Mouse (Mus musculus) olfactory bulb, adult 2 months (tissue): ENCODE data around the gene Palld. TPM values are rescaled to one million over a fixed set of nuclear protein-coding genes. Genes with fewer than 3 reads are reported as not detected.

Experiments
- H3K27ac ChIP-seq: fragments of 200-500 bp; 2 replicates; pipeline ENCODE4 v1.5.1; 2012; ENCODE audit warnings: low read depth, low read length; ENCODE audit not compliant: insufficient read depth
- H3K4me1 ChIP-seq: fragments of 200-500 bp; 2 replicates; pipeline ENCODE4 v1.6.1; 2012; ENCODE audit warnings: low read length; ENCODE audit not compliant: control insufficient read depth, insufficient read depth
- H3K4me3 ChIP-seq: fragments of 200-500 bp; 2 replicates; pipeline ENCODE4 v1.5.1; 2012; ENCODE audit warnings: mild to moderate bottlenecking, low read depth, low read length, moderate library complexity; ENCODE audit not compliant: insufficient read depth
- CTCF ChIP-seq: fragments of 200-500 bp; IDR thresholded peaks from 2 replicates; pipeline ENCODE4 v1.5.1; 2012; ENCODE audit warnings: low read depth, mild to moderate bottlenecking, low read length, moderate library complexity; ENCODE audit not compliant: insufficient read depth
- POLR2A ChIP-seq: fragments of 200-500 bp; IDR thresholded peaks from 2 replicates; pipeline ENCODE4 v1.6.1; 2012; ENCODE audit warnings: mild to moderate bottlenecking, low read depth, low read length, moderate library complexity; ENCODE audit not compliant: insufficient read depth
- WGBS: fragments of 180-500 bp; shearing (Covaris S2); methylation state at CpG from one replicate; pipeline ENCODE4 v1.1.7; 2018; 5-methylcytosine and 5-hydroxymethylcytosine counted together
- polyA plus RNA-seq: library from polyadenylated mRNA; stranded (reverse); fragments of >200 nt; gene quantifications from 2 replicates; pipeline ENCODE4 v1.2.4, GENCODE M21; 2012; ENCODE audit warnings: low replicate concordance; ENCODE audit not compliant: missing spikeins, insufficient read depth, insufficient read length

The Palld gene
- polyA plus RNA-seq, 1 experiment: not detected

DNA sequence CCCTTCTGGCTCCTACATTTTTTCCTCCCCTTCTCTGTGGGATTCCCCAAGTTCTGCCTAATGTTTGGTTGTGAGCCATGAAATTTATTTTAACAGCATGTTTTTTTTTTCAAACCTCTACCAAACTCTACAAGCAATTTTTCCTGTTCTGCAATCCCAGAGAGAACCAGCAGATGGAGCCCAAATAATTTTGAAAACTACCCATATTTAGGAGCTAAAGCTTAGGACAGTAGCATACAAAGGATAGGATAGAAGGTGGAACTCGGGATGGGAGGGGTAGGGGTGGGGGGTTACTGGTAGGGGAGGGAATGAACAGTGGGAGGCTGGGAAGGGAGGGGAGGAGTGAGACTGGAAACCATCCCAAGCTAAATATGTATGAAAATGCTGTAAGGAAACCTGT, 380.4 kb downstream of the Palld start:
- no peak for TF ChIP-seq CTCF
- TF ChIP-seq POLR2A: no peak
- Histone ChIP-seq H3K27ac (no peak overlapping the region), H3K4me3 (no peak overlapping the region), H3K4me1 (no peaks in the 10 kb centered on the region)
- 4% methylated on average over 1 of the region's 1 CpGs for WGBS

DNA sequence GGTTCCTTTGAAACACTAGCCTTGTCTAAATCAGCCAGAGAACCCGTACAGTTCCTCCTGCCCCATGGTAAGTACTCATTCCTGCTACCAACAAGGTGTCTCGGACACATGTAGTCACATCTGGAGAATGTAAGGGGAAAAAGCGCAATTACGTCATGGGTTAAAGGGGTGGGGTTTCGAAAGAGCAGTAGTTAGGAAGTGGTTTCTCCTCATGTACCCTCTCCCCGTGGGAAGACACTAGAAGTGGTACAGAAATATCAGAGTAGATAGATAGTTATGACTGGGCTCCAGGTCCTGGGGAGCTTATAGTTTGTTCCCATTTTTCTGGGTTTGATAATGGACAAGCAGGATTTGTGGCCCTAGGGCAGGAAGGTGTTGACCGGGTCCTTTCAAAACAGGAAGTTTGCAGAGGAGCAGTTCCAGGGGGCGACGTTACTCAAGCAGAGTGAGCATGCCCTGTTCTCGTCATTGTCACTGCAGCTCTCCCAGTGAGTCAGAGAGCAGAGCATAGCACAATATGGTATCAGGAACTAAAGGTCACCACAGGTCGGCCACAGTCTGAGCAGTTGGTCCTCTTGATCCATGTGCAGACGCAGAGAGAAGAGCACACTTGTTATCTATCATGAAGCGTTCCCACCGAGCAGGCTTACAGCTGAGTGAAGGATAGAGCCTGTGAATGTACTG, 384.8 kb downstream of the Palld start:
- Histone ChIP-seq H3K4me3 (no peak overlapping the region), H3K27ac (no peak overlapping the region), H3K4me1 (no peaks in the 10 kb centered on the region)
- 85% methylated on average over 14 of the region's 14 CpGs for WGBS
- TF ChIP-seq CTCF: no peak
- TF ChIP-seq POLR2A: no peak

DNA sequence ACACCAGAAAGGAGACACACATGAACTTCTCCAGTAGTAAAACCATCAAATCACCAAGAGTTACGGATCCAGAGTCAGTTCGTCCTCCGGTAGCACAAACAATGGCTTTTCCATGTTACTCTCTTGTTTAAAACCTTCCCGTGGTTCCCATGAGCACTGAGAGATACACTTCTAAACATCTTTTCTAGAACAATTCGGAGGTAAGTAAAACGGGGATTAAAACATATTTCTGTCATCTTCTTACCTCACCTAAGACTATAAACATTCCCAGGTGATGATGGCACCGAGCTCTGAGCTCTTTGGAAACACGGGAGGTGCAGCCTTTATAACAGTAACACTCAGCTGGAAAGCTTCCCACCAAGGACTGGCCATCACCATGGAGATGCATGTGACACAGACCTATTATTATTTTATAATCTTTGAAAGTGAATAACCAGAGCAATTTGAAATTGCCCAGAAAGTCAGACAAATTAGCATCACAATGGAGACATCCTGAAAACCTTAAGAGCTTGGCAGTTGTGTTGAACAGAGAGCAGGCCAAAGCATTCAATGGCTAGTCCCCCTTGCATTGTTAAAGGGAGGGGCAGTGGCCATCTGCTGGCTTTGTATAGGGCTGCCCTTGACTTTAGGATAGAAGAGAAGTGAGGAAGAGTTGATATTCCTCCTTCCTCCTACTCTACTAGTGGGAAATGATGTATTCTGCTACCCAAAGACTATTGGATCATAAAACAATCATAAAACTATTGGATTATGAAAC, 385.6 kb downstream of the Palld start:
- H3K4me3 ChIP-seq: no peak overlapping the region
- WGBS: 65% methylated on average over 8 of the region's 8 CpGs
- TF ChIP-seq CTCF (no peak), POLR2A (no peak)
- H3K4me1 ChIP-seq: no peaks in the 10 kb centered on the region
- no peak overlapping the region for H3K27ac ChIP-seq

DNA sequence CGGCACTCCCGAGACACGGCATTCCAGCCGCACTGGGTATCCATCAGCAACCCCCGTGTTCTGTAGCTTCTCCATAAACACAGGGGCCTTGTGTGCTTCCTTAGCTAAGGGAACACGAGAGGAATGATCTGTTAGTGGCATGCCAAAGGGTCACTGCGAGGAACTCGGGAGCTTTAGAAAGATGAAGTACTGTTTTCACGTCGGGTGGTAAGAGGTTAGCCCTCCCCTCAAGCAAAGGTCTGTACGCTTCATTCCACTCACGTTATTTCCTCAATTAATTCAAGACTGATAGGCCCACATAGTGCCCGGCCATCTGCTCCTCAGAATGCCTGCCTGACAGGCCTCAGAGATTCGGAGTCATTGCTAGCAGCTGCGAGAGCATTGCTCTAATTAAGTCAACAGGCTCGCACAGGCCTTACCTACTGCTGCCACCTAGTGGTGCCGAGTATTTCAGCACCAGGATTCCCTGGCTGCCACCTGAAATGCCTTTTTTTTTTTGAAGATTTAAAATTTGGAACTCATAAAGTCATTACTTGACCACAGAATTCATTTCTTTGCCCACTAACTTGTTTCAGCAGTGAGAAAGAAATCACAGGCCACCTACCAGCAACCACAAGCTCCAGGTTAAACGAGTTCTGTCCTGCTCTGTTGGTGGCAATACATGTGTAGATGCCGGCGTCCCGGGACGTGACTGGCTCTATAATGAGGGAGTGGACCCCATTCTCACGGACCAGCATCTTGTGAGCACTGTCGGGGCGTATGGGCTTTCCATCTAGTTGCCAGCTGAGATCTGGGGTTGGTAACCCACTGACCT, 386.4 kb downstream of the Palld start:
- no peak overlapping the region for H3K27ac ChIP-seq
- WGBS: 29% methylated on average over 25 of the region's 25 CpGs
- H3K4me3 ChIP-seq: no peak overlapping the region
- no peak for TF ChIP-seq CTCF
- TF ChIP-seq POLR2A: no peak
- H3K4me1 ChIP-seq: no peaks in the 10 kb centered on the region

DNA sequence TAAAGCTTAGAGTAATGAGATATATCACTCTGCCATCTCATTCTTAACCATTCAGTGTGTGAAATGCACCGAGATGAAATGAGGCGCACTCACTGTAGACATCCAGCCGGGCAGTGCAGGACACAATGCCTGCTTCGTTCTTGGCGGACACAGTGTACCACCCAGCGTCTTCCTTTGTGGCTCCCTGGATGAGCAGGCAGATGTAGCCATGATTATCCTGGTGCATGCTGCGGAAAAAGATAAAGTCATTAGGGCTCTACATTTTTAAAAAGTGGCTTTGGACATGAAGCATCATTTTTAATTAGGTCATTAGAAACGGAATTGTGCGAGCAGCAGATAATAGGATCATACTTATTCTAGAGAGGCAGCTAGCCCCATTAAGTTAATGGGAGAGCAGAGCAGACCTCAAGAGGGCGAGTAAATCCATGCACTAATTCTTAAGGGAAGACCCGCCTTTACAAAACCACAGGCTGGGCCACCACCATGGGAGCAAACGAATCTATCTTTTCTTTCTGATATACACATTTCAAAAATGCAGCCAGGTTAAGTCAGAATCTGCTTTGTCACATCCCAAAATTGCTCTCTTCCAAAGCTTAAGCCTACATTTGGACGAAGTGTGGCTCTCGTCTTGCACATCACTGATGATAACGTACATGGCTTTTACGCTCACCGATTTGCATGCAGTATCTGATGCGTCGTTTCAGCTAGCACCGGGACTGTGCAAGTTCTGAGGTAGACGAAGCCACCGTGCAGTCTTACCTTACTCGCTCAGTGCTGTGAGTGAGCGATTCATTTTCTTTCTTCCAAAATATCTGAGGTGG, 387.2 kb downstream of the Palld start:
- no peak overlapping the region for H3K27ac ChIP-seq
- H3K4me1 ChIP-seq: no peaks in the 10 kb centered on the region
- WGBS: 75% methylated on average over 24 of the region's 24 CpGs
- TF ChIP-seq POLR2A: no peak
- TF ChIP-seq CTCF: no peak
- H3K4me3 ChIP-seq: no peak overlapping the region

DNA sequence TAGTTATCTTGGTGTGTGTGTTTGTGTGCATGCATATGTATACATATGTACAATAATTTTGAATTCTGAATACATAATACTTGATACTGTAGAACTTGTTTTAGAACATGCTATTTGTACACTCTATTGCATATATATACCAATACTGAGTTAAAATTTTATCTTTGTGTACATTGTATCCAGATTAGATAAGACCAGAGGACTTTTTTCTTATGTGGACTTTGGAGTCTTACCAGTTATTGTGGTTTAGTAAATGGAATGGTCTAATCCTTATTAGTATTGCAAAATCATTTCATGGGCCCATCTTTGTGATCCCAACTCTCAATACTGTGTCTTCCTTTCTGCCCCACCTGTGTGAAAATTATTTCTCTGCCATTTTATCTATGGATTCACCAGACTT, 400.2 kb downstream of the Palld start:
- no peak overlapping the region for H3K27ac ChIP-seq
- no peak for TF ChIP-seq CTCF
- TF ChIP-seq POLR2A: no peak

DNA sequence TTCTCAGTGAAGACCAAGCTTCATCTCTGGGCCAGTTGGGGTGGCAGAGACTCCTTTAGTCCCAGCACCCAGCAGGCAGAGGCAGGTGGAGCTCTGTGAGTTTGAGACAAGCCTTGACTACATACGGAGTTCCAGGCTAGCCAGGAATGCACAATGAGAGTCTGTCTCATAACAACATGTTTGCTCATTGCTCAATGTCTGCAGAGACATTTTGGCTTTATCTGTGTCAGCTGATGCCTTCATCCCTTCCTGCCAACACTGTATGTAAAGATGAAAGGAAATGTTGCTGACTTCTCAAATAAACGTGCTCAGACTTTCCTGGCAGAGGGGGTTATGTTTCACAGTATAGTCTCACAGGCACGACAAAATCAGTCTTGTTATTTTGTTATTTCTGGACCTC, 401.6 kb downstream of the Palld start:
- H3K27ac ChIP-seq: no peak overlapping the region
- no peak for TF ChIP-seq POLR2A
- no peak for TF ChIP-seq CTCF
- no peaks in the 10 kb centered on the region for H3K4me1 ChIP-seq
- 77% methylated on average over 3 of the region's 3 CpGs for WGBS
- H3K4me3 ChIP-seq: no peak overlapping the region

More for the DNA sequence above, 400.2 kb downstream of the Palld start:
- Histone ChIP-seq H3K4me1 (no peaks in the 10 kb centered on the region), H3K4me3 (no peak overlapping the region)

DNA sequence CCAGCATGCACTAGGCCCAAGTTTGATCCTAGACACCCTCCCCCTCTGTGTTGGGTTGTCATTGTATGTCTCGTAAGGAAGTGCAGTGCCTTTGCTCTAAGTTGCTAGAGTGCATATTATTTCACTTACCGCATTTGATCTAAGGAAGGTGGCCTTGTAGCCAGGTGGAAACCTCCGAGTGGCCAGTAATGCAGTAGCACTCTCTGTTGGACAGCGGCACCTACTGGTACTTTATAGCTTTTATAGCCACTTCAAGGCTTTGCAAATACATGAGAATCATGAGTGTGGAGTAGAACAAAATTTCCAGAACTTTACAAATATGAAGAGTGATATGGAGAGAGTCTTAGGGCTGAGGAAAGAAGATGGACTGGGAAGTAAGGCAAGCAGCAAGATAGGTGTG, 403.5 kb downstream of the Palld start:
- WGBS: 73% methylated on average over 4 of the region's 4 CpGs
- TF ChIP-seq POLR2A: no peak
- TF ChIP-seq CTCF: no peak
- Histone ChIP-seq H3K27ac (no peak overlapping the region), H3K4me3 (no peak overlapping the region), H3K4me1 (no peaks in the 10 kb centered on the region)

DNA sequence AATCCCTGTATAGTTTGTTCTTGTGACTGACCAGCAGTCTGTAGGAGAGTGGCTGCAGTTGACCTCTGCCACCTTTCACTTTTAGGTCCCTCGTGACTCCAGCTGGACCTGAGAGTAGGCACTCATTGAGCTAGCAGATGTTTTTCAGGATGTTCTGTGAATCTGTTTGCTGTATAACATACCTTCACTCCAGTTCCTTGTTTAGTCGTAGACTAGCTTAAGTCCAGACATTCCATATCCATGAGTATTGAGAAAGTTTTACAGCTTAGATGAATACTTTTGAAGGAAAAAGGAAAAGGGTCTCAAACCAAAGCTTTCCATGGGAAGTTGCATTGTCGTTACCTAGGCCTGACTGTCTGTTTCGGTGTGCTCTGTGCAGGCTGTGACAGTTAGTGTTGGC, 405.4 kb downstream of the Palld start:
- WGBS: 88% methylated on average over 4 of the region's 4 CpGs
- Histone ChIP-seq H3K27ac (no peak overlapping the region), H3K4me1 (no peaks in the 10 kb centered on the region), H3K4me3 (no peak overlapping the region)
- TF ChIP-seq CTCF: no peak
- no peak for TF ChIP-seq POLR2A
